Mouse (Mus musculus): ENCODE results near the gene Arid1b.

The Arid1b gene

DNA sequence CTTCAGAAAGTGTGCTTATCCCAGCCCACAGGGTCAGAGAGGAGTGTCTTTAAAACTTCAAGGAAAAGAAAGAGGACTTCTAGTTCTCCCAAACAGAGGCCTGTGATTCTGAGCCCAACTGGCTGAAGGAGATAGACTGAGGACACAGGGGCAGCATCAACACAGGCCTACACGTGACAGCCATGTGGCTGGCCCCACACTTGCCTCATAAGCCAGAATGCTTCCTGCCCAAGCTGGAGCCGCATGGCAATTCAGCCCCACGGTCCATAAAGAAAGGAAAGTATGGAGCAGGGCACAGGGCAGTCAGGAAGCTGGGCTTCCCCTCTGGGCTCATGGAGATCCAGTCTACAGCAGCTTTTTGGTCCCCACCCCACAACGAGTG lies 293.1 kb downstream of the Arid1b start:
- DNase-seq, result no peak

DNA sequence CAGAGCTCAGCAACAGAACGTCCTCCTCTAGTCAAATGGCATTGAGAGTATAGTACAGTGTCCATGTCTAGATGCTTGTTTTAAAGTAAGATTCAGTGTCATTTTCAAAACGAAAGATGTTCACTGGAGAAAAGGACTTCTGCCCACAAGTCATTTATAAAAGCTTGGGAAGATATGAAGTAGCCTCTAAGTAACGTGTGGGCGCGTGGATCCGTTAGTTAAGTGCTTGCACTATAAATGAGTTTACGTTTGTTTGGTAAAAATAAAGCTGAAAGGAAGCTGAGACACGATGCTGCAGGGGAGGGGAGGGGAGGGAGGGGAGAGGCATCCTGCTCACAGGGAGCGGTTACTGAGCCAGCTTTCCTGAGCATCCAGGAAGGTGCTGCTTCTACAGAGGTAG lies 293.5 kb downstream of the Arid1b start:
- DNase-seq, result no peak

DNA sequence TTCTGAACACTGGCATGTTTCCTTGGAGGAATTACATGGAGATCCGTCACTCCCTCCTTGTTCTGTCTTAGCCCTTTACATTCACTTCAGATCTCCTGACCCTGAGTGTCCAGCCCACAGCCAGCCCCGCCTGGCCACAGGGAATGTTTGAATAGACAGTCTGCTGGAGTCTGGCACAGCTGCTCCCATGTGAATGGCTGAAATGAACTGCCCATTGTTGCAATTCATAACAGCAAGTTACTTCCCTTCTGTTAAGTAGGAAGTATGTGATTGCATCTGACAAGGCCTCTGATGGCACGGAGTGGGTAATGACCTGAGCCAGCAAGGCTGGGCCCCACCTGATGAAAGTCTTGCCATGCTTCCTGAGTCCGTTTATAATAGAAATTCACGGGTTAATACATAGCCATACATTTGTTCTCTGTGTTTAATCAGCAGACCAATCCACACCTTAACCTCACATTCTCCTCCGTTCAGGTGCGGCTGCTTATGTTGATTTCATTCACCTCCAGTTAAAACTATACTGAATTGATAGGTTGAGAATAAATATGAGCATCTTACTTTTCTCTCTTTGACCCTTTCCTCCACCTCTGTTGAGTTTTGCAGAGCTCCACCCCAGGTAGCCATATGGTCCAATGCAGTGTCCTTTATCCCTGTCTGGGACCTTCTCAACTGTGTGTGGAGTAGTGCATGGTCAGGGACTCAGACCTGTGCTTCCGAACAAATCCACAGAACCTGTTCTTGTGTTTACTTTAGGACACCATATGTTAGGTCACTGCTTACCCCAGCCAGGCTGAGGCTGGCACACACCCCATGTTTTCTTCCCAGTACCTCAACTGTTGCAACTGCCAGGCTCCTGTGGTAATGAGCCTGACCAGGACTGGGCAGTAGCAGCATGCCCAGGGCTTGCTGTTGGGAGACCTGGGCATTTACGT lies 299.8 kb downstream of the Arid1b start:
- DNase-seq, result peak in 1 of 2 experiments; percentile 21

DNA sequence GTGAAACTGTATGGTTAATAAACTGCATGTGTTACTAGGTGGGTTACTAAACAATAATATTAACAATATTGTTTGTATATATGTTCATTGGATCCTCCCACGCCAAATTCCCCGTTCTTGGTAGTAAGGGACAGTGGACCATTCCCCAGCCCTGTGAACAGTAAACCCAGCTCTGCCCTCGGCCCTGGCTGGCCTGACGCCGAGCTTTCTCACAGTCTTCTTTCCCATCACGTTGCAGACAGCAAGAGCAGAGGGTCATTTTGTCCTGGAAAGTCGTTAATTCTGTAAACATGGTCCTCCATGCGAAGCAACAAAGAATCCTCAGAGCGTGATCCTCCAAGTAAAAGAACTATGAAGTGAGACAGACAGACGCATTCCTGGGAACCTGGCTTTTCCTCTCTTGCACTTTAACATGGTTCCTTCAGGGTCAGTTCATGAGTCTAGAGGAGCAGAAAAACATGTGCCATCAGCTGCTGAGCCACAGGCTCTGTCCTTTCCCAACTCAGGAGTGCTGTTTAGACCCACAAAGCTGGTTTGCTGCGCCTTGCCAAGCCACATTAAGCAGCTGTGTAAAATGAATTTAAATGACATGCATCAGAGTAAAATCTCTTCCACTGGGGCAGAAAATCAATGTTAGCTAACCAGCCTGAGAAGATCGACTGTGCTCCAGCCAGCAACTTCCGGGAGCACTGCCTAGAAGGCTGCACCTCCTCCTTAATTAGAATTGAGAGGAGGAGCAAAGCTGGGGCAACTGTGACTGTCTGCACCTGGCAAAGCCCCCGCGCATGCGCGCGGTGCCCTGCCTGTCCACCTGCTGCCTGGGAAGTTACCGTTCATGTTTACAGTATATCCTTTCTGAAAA lies 301.2 kb downstream of the Arid1b start:
- DNase-seq, result peak; percentile 56 to 76

DNA sequence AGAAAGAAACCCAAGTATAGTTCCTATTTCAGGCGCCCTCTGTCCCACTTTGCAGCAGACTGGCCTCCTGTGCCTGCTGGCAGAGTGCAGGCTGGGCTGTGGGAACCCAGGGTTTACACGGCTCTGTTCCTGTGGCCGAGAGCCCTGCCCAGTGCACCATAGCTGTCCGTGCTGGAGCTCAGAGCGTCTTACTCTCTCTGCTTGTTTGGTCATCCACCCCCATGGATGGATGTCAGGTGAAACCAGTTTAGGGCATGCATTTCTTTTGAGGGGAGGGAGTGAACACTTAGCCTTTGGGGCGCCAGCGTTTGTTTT lies 301.8 kb downstream of the Arid1b start:
- DNase-seq, result no peak

DNA sequence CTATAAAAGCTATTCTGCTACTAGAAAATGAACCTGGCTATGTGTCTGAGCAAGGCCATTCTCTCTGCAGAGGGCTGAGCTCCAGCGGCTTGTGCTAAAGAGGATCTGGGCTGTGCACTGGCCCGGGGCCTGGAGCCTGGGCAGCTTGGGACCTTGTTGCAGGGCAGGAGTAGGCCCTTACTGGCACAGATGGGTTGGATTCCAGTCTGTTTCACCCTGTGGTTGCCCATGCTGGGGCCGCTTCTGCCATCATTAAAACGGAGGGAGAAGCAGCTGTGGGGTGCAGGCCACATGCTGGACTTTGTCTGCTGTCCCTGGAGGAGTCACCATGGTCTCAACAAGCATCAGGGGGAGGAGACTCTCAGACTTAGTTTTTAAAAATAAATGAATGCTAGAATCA lies 303.4 kb downstream of the Arid1b start:
- DNase-seq, result no peak

DNA sequence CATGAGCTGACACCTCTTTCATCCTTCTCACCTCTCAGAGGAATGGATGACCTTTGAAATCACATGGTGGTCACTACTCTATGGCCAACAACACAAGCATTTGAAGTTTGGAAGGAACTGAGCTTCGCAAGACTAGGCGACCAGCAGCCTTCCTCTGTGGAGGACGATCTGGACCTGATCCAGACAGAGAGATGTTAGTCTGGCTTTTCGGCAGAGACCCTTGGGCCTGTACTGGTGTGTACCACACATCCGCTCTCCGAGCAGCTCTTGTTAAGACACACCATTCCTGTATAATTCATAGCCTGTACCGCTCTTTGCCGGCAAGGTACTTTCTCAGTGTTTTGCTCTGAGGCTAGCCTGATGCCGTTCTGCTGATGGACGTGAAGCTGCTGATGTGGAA lies 303.9 kb downstream of the Arid1b start:
- no peak for DNase-seq

DNA sequence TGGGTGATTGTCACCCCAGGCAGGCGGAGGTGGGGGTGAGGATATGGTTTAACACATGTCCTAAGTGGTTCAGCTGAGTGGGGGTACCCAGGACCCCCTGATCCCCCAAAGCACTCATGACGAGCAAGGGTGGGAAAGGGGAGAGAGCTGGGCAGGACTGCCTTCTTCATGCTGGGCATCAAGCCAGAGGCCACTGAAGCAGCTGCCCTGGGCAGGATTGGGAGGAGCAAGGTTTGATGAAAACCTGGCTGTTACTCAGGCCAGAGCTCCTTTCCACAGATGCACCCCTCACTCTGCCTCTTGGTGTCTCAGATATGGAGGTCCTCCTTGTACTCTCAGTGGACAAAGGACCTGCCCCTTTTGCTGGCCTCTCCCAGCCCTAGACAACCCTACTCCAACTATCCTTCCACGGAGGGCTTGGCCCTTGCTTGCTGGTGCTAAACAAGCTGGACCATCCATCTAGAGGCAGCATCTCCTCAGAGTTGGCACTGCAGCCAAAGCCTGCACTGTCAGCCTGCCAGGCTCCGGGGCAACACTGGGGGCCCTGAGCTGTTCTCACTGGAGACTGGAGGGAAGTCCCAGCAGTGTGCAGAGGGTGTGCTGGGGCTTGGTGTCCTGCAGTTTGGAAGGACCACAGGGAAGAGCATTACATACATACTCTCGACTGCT lies 304.9 kb downstream of the Arid1b start:
- no peak for DNase-seq

DNA sequence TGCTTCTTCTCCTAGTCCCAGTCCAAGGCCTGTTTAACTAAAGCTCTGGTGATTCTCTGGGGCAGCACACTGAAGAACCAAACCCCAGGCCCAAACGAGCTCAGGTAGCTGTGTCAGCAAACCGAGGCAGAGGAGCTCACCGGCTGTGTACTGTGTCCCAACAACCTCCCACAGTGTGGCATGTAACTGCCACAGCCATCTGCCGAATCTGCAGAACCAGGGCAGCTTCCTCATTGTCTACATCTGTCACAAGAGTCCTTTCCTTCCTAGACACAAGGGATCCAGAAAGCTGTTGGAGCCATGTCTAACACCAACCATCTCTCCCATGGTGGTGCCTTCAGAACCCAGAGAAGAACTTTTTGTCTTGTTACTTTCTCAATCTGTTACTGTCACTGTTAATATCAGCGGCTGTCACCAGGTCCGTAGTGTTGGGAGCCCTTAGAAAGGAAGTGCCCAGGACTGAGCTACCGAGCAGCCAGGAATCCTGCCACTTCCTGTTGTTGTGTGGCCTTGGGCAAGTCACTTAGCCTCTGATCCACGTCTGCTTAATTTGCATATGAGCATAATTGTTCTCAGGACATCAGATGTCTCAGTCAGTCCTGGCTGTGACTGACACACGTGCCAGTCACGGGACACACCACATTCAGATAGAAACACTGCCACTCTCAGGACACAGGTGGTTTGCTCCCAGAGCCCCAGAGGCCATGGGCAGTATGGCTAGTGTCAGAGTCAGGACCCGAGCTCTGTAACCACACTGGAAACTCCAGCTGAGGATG lies 309.0 kb downstream of the Arid1b start:
- DNase-seq, result peak in 1 of 2 experiments; percentile 19

DNA sequence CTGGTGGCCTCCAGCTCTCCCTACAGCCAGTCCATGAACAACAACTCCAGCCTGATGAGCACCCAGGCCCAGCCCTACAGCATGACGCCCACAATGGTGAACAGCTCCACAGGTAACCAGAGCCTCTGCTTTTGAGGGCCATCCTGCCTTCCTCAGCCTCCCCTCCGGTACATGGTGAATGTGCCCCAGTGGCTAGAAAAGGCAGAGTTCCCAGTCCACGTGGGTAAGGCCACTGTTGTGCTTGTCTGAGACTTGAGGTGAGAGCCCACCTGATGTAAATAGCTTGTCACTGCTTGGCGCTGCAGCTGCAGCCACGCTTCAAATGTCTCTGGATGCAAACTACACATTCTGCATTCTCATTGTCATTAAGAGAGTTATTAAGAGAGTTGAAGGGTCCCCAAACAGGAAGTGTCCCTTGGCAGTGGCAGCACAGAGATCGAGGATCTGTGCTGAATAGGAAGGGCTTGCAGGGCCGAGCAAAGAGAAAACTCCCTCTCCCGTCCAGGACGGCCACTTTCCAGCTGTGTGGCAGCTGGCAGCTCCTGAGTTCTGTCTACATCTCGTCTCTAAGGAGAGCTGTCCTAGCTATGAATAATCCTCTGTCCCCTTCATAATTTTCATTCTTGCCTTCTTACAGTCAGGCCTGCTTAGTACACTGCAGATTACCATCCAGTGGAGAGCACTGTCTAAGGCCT lies 311.8 kb downstream of the Arid1b start:
- DNase-seq, result no peak

DNA sequence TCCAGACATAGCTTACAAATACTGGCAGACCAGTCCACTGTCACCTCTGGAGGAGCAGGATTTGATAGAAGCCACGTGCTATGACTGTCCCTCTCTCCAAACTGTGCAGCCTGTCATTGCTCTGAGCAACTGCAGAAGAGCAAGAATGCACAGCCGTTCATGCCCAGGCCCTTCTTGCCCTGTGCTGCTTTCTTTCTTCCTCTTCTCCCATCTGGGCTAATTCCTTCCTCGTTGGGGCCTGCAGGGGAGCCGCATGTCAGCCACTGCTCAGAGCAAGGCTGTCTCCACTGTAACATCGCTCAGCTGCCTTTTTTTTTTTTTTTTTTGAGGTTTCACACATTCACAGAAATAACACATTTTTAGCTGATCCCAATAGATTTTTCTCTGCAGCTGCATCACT lies 315.8 kb downstream of the Arid1b start:
- peak; percentile 16 to 48 for DNase-seq

DNA sequence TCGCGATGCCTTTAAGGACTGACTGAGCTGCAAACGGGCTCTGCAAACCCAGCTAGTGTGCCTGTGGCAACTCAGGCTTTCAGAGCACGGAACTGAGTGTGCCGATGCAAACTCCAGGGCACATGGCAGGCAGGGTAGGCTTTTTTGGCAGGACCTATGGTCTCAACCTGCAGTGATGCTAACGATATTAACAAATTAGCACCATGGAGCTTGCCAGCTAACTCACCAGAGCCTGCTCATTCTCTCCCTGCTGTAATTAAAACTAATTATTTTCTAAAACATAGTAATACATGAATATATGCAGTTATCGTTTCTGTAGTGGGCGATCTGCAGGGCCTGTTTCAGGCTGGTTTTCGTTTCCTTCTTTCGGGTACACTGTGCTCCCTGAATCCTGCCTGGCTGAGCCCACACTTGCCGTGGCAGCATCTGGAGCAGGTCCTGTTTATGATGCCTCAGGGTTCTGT lies 316.3 kb downstream of the Arid1b start:
- no peak for DNase-seq

DNA sequence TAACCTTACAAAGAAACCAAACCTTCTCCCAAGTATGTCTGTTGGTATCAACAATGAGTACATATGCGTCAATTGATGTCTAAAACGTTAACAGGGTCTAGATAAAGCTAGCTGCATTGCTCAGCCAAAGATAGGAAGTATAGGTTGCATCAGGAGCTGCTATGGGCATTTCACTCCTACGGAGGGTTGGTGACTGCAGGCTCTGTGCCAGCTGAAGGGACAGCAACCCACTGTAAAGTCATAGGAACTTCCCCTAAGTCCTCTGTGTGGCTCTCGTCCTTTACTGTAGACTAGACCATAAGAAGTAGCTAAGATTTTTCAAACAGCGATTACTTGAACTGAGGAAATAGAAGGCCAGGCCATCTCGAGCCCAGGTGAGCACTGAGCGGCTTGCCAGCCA lies 316.9 kb downstream of the Arid1b start:
- peak in 1 of 2 experiments; percentile 27 for DNase-seq

DNA sequence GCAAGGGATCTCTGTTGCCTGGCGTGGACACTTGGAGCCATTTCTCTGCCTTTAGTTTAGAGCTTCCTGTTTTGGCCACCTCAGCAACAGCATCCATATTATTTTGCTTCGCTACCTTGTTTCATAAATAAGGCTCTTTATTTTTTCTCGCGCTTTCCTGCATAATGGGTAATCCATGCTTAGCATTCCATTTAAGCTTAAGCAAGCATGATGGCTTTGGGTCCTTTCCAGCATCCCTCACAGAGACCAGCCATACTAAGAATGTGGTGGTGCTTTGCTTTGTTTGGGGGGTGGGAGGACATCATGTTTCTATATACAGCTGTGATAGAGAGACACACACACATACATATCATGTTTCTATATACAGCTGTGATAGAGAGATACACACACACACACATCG lies 318.2 kb downstream of the Arid1b start:
- no peak for DNase-seq

DNA sequence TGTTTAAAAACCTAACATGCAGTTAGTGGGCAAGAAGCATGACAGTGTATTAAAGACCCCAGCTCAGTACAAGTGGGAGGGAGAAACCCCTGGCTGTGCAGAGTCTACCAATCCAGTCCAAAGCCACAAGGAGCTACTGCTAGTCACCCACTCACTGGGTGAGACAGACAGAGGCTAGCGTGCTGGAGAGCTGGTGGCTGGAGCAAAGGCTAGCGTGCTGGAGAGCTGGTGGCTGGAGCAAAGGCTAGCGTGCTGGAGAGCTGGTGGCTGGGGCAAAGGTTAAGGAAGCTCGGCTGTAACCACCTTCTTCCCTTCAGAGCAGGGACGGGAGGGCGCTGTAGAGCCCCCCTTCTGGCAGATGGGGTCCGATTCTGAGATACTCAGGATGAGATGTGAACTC lies 320.6 kb downstream of the Arid1b start:
- no peak for DNase-seq

DNA sequence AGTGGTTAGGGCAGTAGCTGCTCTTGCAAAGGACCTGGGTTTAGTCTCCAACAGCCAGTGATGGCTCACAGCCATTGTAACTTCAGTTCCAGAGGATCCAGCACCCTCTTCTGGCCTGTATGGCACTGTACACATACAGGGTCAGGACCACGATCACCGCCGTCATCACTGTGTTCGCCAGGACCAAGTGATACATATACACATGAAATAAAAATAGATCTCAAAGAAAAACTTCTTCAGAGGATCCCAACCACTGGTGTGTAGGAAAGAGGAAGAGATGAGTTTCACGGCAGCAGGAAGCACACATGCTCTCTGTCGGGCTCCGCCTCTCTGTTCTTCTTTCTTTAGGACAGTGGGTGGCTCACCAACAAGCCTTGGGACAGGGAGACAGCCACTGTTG lies 322.4 kb downstream of the Arid1b start:
- no peak for DNase-seq

DNA sequence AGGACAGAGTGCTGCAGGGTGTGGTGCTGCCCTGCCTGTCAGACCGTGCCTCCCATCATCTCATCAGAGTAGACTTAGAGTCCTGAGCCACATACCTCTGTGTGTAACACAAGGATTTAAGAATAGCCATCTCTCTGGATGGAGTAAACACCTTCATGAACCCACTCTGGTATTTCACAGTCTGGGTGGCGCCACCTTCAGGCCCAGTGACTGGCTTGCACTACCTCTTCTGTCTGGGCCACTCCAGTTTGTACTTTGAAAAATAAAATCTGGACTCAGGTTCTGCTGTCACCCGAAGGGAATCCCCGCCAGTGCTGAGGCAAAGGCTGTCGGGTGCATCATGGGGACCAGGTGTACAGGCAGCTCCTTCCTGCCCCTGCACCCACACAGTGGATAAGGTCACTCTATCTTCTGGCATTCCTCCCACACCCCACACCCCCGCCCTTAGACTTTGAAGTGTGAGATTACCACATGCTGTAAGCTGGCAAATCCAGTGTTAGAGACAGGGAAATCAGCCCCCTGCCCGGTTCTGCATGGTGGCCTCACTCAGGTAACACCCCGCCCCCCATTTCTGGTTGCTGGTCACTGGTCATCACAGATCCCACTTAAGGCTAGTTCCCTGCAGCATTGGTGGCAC lies 327.6 kb downstream of the Arid1b start:
- no peak for DNase-seq

DNA sequence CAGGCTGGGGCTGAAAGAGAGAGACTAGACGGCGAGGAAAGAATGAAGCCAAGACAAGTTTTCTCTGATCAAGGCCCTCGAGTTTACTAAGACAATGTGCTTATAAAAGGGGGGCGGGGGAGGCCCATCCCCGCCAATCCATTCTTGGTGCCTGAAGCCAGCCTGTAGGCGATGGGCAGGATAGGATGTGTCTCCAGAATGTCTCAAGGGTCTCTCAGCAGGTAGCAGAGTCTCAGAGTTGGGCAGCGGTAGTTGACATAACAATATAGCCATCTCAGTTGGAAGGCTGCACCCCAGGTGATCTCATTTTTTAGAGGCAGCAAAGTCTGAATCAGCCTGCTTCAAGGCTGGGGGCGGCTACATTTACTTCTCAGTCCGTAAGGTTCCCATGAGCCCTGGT lies 328.5 kb downstream of the Arid1b start:
- DNase-seq, result no peak

DNA sequence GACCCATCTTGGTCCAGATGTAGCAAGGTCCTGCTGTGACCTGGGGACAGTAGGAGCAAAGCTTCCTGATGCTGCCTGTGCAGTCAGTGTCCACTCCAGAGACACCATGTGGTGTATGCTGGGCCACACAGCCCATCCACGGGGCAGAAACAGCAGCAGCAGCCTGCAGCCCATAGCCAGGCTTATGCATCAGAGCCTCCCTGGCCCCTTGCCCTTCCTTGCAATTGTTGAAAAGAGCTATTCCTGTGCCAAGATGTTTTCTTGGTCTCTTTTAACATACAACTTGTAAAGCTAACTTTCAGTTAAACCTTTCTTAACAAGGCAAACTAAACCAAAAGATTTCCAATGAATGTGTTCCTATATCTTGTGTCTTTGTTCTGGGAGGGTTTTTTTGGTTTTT lies 329.6 kb downstream of the Arid1b start:
- DNase-seq, result no peak

DNA sequence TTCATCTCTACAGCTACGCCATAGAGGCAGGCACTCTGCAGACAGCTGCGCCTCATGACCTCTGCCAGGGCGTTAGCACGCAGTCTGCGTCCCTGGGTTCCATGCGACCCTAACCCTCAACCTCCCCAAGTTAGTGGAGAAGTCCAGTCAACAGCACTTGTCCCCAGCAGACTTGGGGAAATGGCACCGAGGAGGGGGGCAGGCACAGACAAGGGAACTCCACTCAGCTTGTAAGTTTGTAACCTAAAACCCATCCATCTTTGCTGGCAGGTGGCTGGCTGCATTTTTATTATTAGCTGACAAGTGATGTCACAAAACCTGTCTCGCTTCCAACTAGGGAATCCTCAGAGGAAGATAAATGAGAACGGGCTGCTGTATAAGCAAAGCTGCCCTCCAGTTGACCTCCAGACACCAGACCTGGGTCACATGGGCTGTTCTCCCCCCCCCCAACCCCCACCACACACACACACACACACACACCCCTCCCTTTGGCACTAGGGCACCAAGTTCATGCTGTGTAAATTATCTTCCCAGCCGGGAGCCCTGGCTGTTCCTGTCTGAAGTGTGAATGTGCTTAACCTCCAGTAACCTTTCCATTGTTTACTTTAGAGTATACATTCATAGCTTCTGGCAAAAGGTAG lies 330.2 kb downstream of the Arid1b start:
- DNase-seq, result peak; percentile 47 to 50

DNA sequence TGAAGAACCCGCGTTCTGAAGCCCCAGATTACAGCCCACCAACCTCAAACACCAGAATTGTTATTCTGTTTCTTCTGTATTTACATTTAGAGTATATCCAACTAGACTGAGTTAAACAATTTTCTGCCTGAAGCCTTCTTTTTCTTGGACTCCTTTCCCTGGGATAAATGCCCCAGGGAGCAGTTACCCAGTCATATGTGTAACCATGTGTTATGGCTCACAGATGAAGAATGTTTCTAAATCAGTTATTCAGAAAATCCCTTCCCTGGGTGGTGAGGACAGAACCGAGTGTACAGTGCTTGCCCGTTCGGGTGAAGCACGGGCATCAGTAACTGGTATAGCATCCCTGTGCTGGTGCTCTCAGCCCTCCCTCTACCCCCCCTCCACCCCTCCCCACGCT lies 332.6 kb downstream of the Arid1b start:
- no peak for DNase-seq
